Mouse (Mus musculus): ENCODE measurements around the gene Naglu. TPM values are rescaled to one million over a fixed set of nuclear protein-coding genes. Genes with fewer than 3 reads are reported as not detected.

Gene Naglu
- polyA plus RNA-seq, 1 experiment: 3.7 TPM

DNA sequence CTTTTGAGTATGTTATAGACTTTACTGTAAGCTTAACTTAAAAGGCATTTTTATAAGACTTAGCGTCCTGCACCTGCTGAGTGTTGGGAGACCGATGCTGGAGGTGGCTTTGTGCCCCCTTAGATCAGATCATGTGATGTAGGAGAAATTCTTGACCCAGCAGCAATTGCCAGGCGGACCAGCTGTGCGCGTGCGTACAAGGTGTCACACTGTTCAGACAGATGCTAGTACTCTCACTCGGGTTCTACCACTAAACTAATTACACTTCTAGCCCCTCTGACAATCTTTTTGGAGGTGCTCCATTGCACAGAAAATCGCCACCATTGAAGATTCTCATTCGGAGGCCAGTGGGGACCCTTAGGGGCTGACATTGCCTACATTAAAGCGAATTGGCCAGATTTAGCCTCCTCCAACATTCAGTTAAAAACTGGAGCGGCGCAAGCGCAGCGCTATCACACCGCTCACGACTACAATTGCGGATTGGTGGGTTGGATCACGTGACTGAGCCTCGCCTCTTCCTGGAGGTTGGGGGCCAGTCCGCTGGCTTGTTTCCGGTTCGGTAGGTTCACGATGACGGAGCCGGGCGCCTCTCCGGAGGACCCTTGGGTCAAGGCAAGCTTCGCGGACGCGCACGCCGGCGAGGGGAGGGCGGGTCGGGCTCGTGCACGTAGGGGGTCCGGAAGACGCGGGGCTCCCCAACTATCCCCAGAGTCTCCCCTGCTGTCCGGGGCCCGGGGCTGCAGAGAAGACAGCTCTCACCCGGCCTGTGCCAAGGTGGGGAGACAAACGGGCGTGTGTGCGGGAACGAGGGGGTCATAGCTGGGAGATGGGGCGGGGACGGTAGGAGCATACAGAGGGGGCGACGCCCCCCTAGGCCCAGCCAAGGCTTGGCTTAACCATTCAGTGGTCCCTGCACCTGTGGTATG, 17.2 kb downstream of the Naglu start, which contains the start of gene Mlx:
TSS of gene Mlx (plus strand) at position 522 of the 926 bp plus-strand sequence.
- TF ChIP-seq GATA1 (IDR thresholded peaks at IDR 0.05; ENCODE audit: low read length): no peak

DNA sequence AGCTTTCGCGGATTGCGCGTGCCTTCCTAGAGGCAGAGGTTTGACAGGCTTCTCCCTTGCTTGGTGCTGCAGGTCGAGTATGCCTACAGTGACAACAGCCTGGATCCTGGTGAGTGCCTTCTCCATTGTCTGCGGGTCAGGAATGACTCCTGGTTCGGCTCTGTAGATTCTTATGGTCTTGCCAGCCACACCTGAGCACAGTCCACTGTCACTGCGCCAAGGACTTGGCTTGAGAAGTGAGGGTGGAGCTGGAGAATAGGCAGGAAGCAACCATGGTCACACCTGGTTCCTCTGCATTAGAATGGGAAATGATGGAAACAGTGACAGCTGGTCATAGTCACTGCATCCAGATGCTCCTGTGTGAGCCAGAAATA, 17.9 kb downstream of the Naglu start:
- no peak for TF ChIP-seq GATA1 (IDR thresholded peaks at IDR 0.05; ENCODE audit: low read length)

GRCm38 (mm10) chr11:101089931-101090330, 20.1 kb downstream of the Naglu start:
- TF ChIP-seq GATA1 (IDR thresholded peaks at IDR 0.05; ENCODE audit: low read length): no peak

GRCm38 (mm10) chr11:101094930-101095313, 25.1 kb downstream of the Naglu start:
- TF ChIP-seq GATA1 (IDR thresholded peaks at IDR 0.05; ENCODE audit: low read length): no peak

GRCm38 (mm10) chr11:101095314-101096024, 25.7 kb downstream of the Naglu start, which contains the start of gene Psmc3ip:
Gene Psmc3ip (minus strand): TSS chr11:101095436.
- TF ChIP-seq GATA1 (IDR thresholded peaks at IDR 0.05; ENCODE audit: low read length): no peak

DNA sequence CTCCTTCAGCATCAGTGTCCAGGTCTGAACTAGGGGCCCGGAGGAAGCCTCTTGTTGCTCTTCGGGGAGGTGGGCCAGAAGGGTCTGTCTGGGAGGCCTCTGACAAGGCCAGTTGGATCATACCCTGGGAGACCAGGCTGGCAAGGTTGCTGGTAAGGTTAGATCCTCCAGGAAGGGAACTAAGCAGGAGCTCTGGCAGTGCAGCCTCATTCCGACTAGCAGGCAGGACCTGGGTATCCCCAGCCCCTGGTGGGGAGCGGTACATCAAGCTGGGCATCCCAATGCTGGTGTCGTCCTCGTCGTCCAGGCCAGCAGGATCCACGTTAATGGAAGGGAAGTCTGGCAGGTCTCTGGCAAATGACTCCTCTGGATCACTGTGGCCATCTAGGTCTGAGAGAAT, 28.4 kb downstream of the Naglu start:
- TF ChIP-seq GATA1 (IDR thresholded peaks at IDR 0.05; ENCODE audit: low read length): no peak

DNA sequence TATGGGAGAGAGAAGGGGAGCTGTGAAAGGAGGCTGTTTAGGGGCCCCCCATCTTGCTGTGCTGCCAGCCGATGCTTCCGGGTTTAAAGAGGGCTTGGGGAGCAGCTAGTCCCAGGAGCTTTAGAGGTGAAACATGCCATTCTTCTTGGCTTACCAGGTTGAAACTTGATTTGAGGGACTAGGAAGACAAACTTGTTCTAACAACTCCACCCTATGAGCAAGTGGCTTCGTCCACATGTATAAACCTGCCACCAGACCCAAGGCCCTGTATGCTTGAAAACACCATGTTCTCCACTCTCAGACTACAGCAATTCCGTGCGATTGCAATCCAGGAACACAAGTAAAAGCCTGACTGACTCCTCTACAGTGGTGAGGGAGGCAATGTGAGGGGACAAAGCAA, 33.2 kb downstream of the Naglu start:
- no peak for TF ChIP-seq GATA1 (IDR thresholded peaks at IDR 0.05; ENCODE audit: low read length)

- no peak for TF ChIP-seq GATA1 (IDR thresholded peaks at IDR 0.05; ENCODE audit: low read length)
Observed at GRCm38 (mm10) chr11:101109351-101109750, 39.5 kb downstream of the Naglu start.

- TF ChIP-seq GATA1 (IDR thresholded peaks at IDR 0.05; ENCODE audit: low read length): no peak
Observed at GRCm38 (mm10) chr11:101110708-101111107, 40.9 kb downstream of the Naglu start.

DNA sequence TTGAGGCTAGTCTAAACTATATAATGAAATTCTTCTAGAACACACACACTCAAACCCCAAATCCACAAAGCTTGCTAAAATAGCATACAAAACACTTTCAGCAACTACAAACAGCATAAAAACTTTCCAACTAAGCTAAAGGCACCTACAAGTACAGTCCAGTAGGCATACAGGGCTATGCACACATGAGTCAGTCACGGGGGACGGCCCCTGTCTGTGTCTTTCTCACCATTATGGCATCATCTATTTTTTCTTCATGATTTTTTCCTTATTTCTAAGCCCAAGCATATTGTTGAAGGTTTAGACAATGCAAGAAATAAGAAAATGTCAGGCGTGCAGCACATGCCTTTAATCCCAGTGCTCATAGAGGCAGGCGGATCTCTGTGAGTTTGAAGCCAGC, 41.4 kb downstream of the Naglu start:
- no peak for TF ChIP-seq GATA1 (IDR thresholded peaks at IDR 0.05; ENCODE audit: low read length)

- no peak for TF ChIP-seq GATA1 (IDR thresholded peaks at IDR 0.05; ENCODE audit: low read length)
Observed at GRCm38 (mm10) chr11:101112186-101112585, 42.4 kb downstream of the Naglu start.

GRCm38 (mm10) chr11:101115564-101115963, 45.8 kb downstream of the Naglu start:
- TF ChIP-seq GATA1 (IDR thresholded peaks at IDR 0.05; ENCODE audit: low read length): no peak

- TF ChIP-seq GATA1 (IDR thresholded peaks at IDR 0.05; ENCODE audit: low read length): no peak
Observed at GRCm38 (mm10) chr11:101118105-101118504, 48.3 kb downstream of the Naglu start.

DNA sequence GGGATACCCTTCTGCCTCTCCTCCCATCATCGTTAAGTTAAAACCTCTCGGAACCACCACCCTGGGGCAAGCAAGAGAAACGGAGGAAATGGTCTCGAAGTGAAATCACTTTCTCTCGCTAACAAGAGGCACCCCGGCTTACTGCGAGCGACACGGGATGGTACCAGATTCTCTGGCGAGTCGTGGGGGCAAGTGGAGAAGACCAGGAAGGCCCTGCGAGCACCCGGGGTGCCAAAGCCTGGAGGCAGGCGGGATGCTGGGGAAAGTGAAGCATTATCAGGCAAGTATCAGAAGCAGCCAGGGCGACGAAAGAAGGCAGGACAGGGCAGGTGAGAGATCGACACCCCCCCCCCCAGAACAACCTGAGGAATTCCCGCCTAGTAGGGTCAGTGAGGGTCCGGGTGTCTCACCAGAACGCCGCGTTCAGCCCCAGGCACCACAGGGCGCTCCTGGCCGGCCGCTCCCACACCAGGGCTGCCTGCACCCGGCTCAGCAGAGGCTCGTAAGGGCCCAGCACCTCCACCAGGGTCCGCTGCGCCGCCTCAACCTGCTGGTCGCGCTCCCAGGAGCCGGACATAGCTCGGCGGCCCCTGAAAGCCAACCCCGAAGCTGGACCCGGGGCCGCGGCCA, 49.4 kb downstream of the Naglu start:
- TF ChIP-seq GATA1 (IDR thresholded peaks at IDR 0.05; ENCODE audit: low read length): no peak

- no peak for TF ChIP-seq GATA1 (IDR thresholded peaks at IDR 0.05; ENCODE audit: low read length)
Observed at GRCm38 (mm10) chr11:101119761-101120544, 50.1 kb downstream of the Naglu start, which contains the start of the genes Retreg3 and Tubg1. Gene Retreg3 (minus strand): TSS chr11:101119893. Gene Tubg1 (plus strand): TSS chr11:101119938.

Data from G1E-ER4 (cell line).